Mouse (Mus musculus): Measurements from ENCODE around the gene Emcn. TPM values are rescaled to one million over a fixed set of nuclear protein-coding genes. Genes with fewer than 3 reads are reported as not detected.

The Emcn gene
- total and polyA plus RNA-seq, 3 experiments = not detected

DNA sequence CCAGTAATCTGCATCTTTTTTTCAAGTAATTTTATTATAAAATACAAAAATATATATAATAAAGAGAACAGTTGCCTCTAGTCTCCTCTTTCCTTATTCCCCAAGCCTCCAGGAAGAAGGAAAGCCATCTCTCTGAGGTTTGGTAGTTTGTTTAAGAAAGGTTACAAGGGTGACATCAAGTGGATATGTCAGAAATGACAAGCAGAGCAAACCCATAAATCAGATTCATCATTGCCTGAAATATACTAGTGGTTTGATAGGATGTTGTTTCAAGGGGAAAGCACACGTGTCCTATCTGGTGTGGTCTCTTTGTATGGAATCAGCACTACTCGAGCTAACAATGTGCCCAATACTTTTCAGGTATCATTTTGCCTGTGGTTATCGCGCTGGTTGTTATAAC lies 77.8 kb downstream of the Emcn start (continued):
- TF ChIP-seq MAFK (IDR thresholded peaks at IDR 0.05; ENCODE audit: insufficient replicate concordance, low read length) (no peak), MAZ (IDR thresholded peaks at IDR 0.05; ENCODE audit: low read depth, low read length) (no peak), HCFC1 (IDR thresholded peaks at IDR 0.05; ENCODE audit: low read depth, low read length) (no peak), EP300 (IDR thresholded peaks at IDR 0.05; ENCODE audit: low read length) (no peak), NELFE (IDR thresholded peaks at IDR 0.05; ENCODE audit: low read depth, low read length) (peak; percentile 28; the same call in 1 of the 2 replicates), CHD1 (IDR thresholded peaks at IDR 0.05; ENCODE audit: low read depth, low read length) (no peak), ETS1 (conservative IDR thresholded peaks at IDR 0.05; ENCODE audit: low read depth, low read length) (no peak), KAT2A (IDR thresholded peaks at IDR 0.05; ENCODE audit: insufficient replicate concordance, low read length) (no peak), SMC3 (IDR thresholded peaks at IDR 0.05; ENCODE audit: low read depth, low read length) (peak; percentile 93)

DNA sequence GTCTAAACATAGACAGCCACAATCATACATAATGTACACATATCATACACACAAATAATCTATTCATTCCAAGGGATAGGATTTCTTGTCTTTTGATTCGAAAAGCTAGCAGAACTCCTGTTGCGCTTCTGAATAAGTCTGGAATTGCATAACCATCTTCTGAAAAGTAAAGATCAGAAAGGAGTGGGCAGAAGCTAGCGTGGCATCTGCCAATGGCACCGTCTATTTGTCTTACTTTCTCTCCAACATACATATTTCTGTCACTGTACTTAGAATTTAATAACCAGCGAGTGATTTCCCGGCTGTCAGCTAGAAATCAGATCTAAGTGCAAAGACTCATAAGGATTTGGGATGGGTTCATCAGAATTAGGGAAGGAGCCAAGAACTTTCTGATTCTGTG lies 88.6 kb downstream of the Emcn start:
- Histone ChIP-seq H3K4me2 (ENCODE audit: insufficient read depth, low read depth, poor library complexity, severe bottlenecking) (no peak overlapping the region), H3K9me3 (replicated peaks; ENCODE audit: low read length) (peaks cover 2% of the 10 kb centered on the region), H3K27me3 (replicated peaks) (no peaks in the 10 kb centered on the region), H3K36me3 (replicated peaks in 1 of 2; ENCODE audit: control insufficient read depth in 1 of 2, insufficient read depth in 1 of 2, low read length in 1 of 2) (no peaks in the 10 kb centered on the region), H3K79me2 (replicated peaks; ENCODE audit: control insufficient read depth, extremely low read depth, insufficient read depth, poor library complexity, severe bottlenecking) (no peaks in the 10 kb centered on the region), H3K27ac (ENCODE audit: insufficient read depth, low read depth) (no peak overlapping the region), H3K4me1 (ENCODE audit: control insufficient read depth in 1 of 2, insufficient read depth in 2 of 2) (peaks cover 0 to 5% of the 10 kb centered on the region in 2 experiments; a peak in 2 of 4 replicates), H3K9ac (ENCODE audit: insufficient read depth, low read depth) (no peak overlapping the region), H3K4me3 (replicated peaks in 1 of 3; ENCODE audit: low read depth in 2 of 3, low read length in 2 of 3, poor library complexity in 1 of 3) (no peak overlapping the region)
- TF ChIP-seq TCF12 (IDR thresholded peaks at IDR 0.05; ENCODE audit: low read depth, low read length) = no peak
- TF ChIP-seq HCFC1 (IDR thresholded peaks at IDR 0.05; ENCODE audit: low read depth, low read length) = no peak
- no peak for TF ChIP-seq ZKSCAN1 (IDR thresholded peaks at IDR 0.05; ENCODE audit: borderline replicate concordance, low read depth, low read length)
- TF ChIP-seq ZC3H11A (IDR thresholded peaks at IDR 0.05; ENCODE audit: low read depth, low read length) = no peak
- TF ChIP-seq MAZ (IDR thresholded peaks at IDR 0.05; ENCODE audit: low read depth, low read length) = no peak
- no peak for TF ChIP-seq POLR2AphosphoS2 (IDR thresholded peaks at IDR 0.05; ENCODE audit: low read depth, low read length)
- no peak for TF ChIP-seq ZMIZ1 (IDR thresholded peaks at IDR 0.05; ENCODE audit: low read depth, low read length)
- TF ChIP-seq TBP (conservative IDR thresholded peaks at IDR 0.05; ENCODE audit: low read depth, low read length) = no peak
- no peak for TF ChIP-seq CHD1 (IDR thresholded peaks at IDR 0.05; ENCODE audit: low read depth, low read length)
- TF ChIP-seq ZNF384 (IDR thresholded peaks at IDR 0.05; ENCODE audit: low read depth, low read length) = no peak
- TF ChIP-seq SMC3 (IDR thresholded peaks at IDR 0.05; ENCODE audit: low read depth, low read length) = no peak
- TF ChIP-seq ELF1 (IDR thresholded peaks at IDR 0.05; ENCODE audit: low read depth, low read length) = no peak
- no peak for TF ChIP-seq KAT2A (IDR thresholded peaks at IDR 0.05; ENCODE audit: insufficient replicate concordance, low read length)
- dilution Hi-C loops (cut with MboI; ENCODE audit: extremely low pct_ligation_motif_present, extremely low pct_unique_long_range_greater_than_20kb, low sequenced_read_pairs) (no loop called here), in situ Hi-C loops (cut with MboI; ENCODE audit: low pct_ligation_motif_present, low pct_unique_long_range_greater_than_20kb, low sequenced_read_pairs) (no loop called here)
- DNase-seq (ENCODE audit: extremely low read depth) = no peak
